Mouse (Mus musculus) neural tube, embryonic 13.5 days (tissue): ENCODE data around the gene Ubr7. TPM values are rescaled to one million over a fixed set of nuclear protein-coding genes. Genes with fewer than 3 reads are reported as not detected.

ENCODE experiments used
- ATAC-seq: fragments of 200-750 bp; cut with Nextera tagmentation; 2 replicates; pipeline ENCODE4 v1.8.0; 2017; ENCODE audit warnings: low read depth, mild to moderate bottlenecking, moderate TSS enrichment, moderate library complexity
- H3K27ac ChIP-seq: fragments of 300-500 bp; sonication (generic); replicated peaks from 2 replicates; pipeline ENCODE4 v1.5.1; 2015; ENCODE audit warnings: moderate library complexity, mild to moderate bottlenecking, inconsistent platforms
- H3K27me3 ChIP-seq: fragments of 300-500 bp; sonication (generic); 2 replicates; pipeline ENCODE4 v1.6.1; 2015; ENCODE audit warnings: mild to moderate bottlenecking, inconsistent platforms
- H3K36me3 ChIP-seq: fragments of 300-500 bp; sonication (generic); 2 replicates; pipeline ENCODE4 v1.6.1; 2015; ENCODE audit warnings: mild to moderate bottlenecking, inconsistent platforms
- H3K4me1 ChIP-seq: fragments of 300-500 bp; sonication (generic); replicated peaks from 2 replicates; pipeline ENCODE4 v1.6.1; 2015; ENCODE audit warnings: inconsistent platforms
- H3K4me2 ChIP-seq: fragments of 300-500 bp; sonication (generic); 2 replicates; pipeline ENCODE4 v1.6.1; 2015; ENCODE audit warnings: inconsistent platforms, mild to moderate bottlenecking, moderate library complexity
- H3K4me3 ChIP-seq: fragments of 300-500 bp; sonication (generic); 2 replicates; pipeline ENCODE4 v1.5.1; 2015; ENCODE audit warnings: mild to moderate bottlenecking, inconsistent platforms
- H3K9ac ChIP-seq: fragments of 300-500 bp; sonication (generic); 2 replicates; pipeline ENCODE4 v1.6.1; 2015; ENCODE audit warnings: moderate library complexity, mild to moderate bottlenecking, inconsistent platforms
- H3K9me3 ChIP-seq: fragments of 300-500 bp; sonication (generic); 2 replicates; pipeline ENCODE4 v1.6.1; 2016; ENCODE audit warnings: inconsistent platforms
- WGBS: fragments of 180-500 bp; shearing (Covaris S2); methylation state at CpG from one replicate; pipeline ENCODE4 v1.1.7; 2015; 5-methylcytosine and 5-hydroxymethylcytosine counted together
- polyA plus RNA-seq: library from polyadenylated mRNA; unstranded; fragments of >200 nt; fragmentation: Nextera tagmentation; extraction: Ambion mirVana; gene quantifications from 2 replicates; pipeline ENCODE4 v1.2.1, GENCODE M21; 2015

Ubr7 gene
- polyA plus RNA-seq, 1 experiment from 2014 or later, result 39.0 TPM

- Histone ChIP-seq H3K9ac (no peak overlapping the region), H3K4me1 (peaks cover 11% of the 10 kb centered on the region), H3K27ac (no peak overlapping the region), H3K36me3 (peaks cover 25% of the 10 kb centered on the region), H3K9me3 (no peaks in the 10 kb centered on the region), H3K4me2 (no peak overlapping the region), H3K4me3 (no peak overlapping the region), H3K27me3 (no peaks in the 10 kb centered on the region)
- no peak for ATAC-seq
- 92% methylated on average over 3 of the region's 3 CpGs for WGBS
These were observed 9.5 kb upstream of the Ubr7 start for GRCm38 (mm10) chr12:102748256-102748655.

- 86% methylated on average over 7 of the region's 7 CpGs for WGBS
- H3K4me1 ChIP-seq, result peaks cover 36% of the 10 kb centered on the region
- ATAC-seq, result no peak
- H3K9ac ChIP-seq, result no peak overlapping the region; the same call in 1 of the 2 replicates
- no peak overlapping the region for H3K27ac ChIP-seq
- H3K36me3 ChIP-seq, result no peaks in the 10 kb centered on the region
- H3K4me2 ChIP-seq, result peak overlapping the region; percentile 81
- H3K27me3 ChIP-seq, result no peaks in the 10 kb centered on the region
- peak overlapping the region; percentile 73 for H3K4me3 ChIP-seq
- H3K9me3 ChIP-seq, result no peaks in the 10 kb centered on the region
These were observed 1.5 kb upstream of the Ubr7 start for GRCm38 (mm10) chr12:102756304-102756703.

- H3K9me3 ChIP-seq, result no peaks in the 10 kb centered on the region
- ATAC-seq, result peak; percentile 80; the same call in 1 of the 2 replicates
- H3K4me3 ChIP-seq, result peak overlapping the region; percentile 73
- WGBS, result 2% methylated on average over 46 of the region's 46 CpGs
- peaks cover under 1% of the 10 kb centered on the region for H3K36me3 ChIP-seq
- H3K27me3 ChIP-seq, result no peaks in the 10 kb centered on the region
- peak overlapping the region; percentile 91 for H3K27ac ChIP-seq
- H3K4me1 ChIP-seq, result peaks cover 36% of the 10 kb centered on the region
- peak overlapping the region; percentile 81 for H3K4me2 ChIP-seq
- peak overlapping the region; percentile 82 for H3K9ac ChIP-seq
These were observed 595 bp upstream of the Ubr7 start for GRCm38 (mm10) chr12:102757055-102757688.

GRCm38 (mm10) chr12:102758403-102758756 is 613 bp downstream of the Ubr7 start, which contains the start of gene Gm20604:
Gene Gm20604 (minus strand): TSS chr12:102758672.
- Histone ChIP-seq H3K36me3 (peaks cover 9% of the 10 kb centered on the region), H3K4me2 (peak within 1 kb of the TSS; percentile 87), H3K4me3 (peak within 1 kb of the TSS; percentile 73), H3K4me1 (peaks cover 36% of the 10 kb centered on the region), H3K9me3 (no peaks in the 10 kb centered on the region), H3K27ac (peak within 1 kb of the TSS; percentile 91), H3K9ac (peak within 1 kb of the TSS; percentile 82), H3K27me3 (no peaks in the 10 kb centered on the region)
- 0% methylated on average over 10 of the region's 10 CpGs for WGBS
- ATAC-seq, result no peak; the same call in 1 of the 2 replicates

- peaks cover 36% of the 10 kb centered on the region for H3K4me1 ChIP-seq
- H3K9me3 ChIP-seq, result no peaks in the 10 kb centered on the region
- under 1% methylated on average over 5 of the region's 5 CpGs for WGBS
- peak overlapping the region; percentile 73 for H3K4me3 ChIP-seq
- H3K36me3 ChIP-seq, result peaks cover 13% of the 10 kb centered on the region
- ATAC-seq, result no peak
- peak overlapping the region; percentile 87 for H3K4me2 ChIP-seq
- no peaks in the 10 kb centered on the region for H3K27me3 ChIP-seq
- H3K9ac ChIP-seq, result peak overlapping the region; percentile 82
- no peak overlapping the region for H3K27ac ChIP-seq
These were observed 1.2 kb downstream of the Ubr7 start for GRCm38 (mm10) chr12:102758936-102759335.

GRCm38 (mm10) chr12:102761668-102762067 is 3.9 kb downstream of the Ubr7 start:
- peaks cover 23% of the 10 kb centered on the region for H3K4me1 ChIP-seq
- H3K9me3 ChIP-seq, result no peaks in the 10 kb centered on the region
- no peaks in the 10 kb centered on the region for H3K27me3 ChIP-seq
- WGBS, result 91% methylated on average over 3 of the region's 3 CpGs
- no peak for ATAC-seq
- no peak overlapping the region for H3K4me2 ChIP-seq
- H3K4me3 ChIP-seq, result no peak overlapping the region
- H3K27ac ChIP-seq, result no peak overlapping the region
- no peak overlapping the region for H3K9ac ChIP-seq
- peaks cover 35% of the 10 kb centered on the region for H3K36me3 ChIP-seq

GRCm38 (mm10) chr12:102763696-102764095 is 5.9 kb downstream of the Ubr7 start:
- no peak overlapping the region for H3K9ac ChIP-seq
- no peaks in the 10 kb centered on the region for H3K9me3 ChIP-seq
- H3K4me1 ChIP-seq, result peaks cover 17% of the 10 kb centered on the region
- H3K27me3 ChIP-seq, result no peaks in the 10 kb centered on the region
- H3K27ac ChIP-seq, result no peak overlapping the region
- H3K4me3 ChIP-seq, result no peak overlapping the region
- H3K4me2 ChIP-seq, result no peak overlapping the region
- no peak for ATAC-seq
- peaks cover 52% of the 10 kb centered on the region for H3K36me3 ChIP-seq

- WGBS, result 96% methylated on average over 4 of the region's 4 CpGs
- peaks cover 90% of the 10 kb centered on the region for H3K36me3 ChIP-seq
These were observed 11.2 kb downstream of the Ubr7 start for GRCm38 (mm10) chr12:102769000-102769399.

GRCm38 (mm10) chr12:102771601-102772000 is 13.8 kb downstream of the Ubr7 start:
- H3K4me2 ChIP-seq, result no peak overlapping the region
- ATAC-seq, result no peak
- no peaks in the 10 kb centered on the region for H3K9me3 ChIP-seq
- no peaks in the 10 kb centered on the region for H3K27me3 ChIP-seq
- peaks cover 93% of the 10 kb centered on the region for H3K36me3 ChIP-seq
- WGBS, result 96% methylated on average over 8 of the region's 8 CpGs
- no peak overlapping the region for H3K4me3 ChIP-seq
- no peak overlapping the region for H3K27ac ChIP-seq
- H3K4me1 ChIP-seq, result no peaks in the 10 kb centered on the region
- H3K9ac ChIP-seq, result no peak overlapping the region

More at GRCm38 (mm10) chr12:102769000-102769399, 11.2 kb downstream of the Ubr7 start:
- Histone ChIP-seq H3K4me2 (no peak overlapping the region), H3K27me3 (no peaks in the 10 kb centered on the region), H3K9me3 (no peaks in the 10 kb centered on the region), H3K4me3 (no peak overlapping the region), H3K9ac (no peak overlapping the region), H3K4me1 (no peaks in the 10 kb centered on the region), H3K27ac (no peak overlapping the region)
- no peak for ATAC-seq

GRCm38 (mm10) chr12:102772676-102773075 is 14.9 kb downstream of the Ubr7 start:
- Histone ChIP-seq H3K9ac (no peak overlapping the region), H3K4me3 (no peak overlapping the region), H3K27ac (no peak overlapping the region), H3K27me3 (no peaks in the 10 kb centered on the region), H3K4me2 (no peak overlapping the region), H3K4me1 (no peaks in the 10 kb centered on the region), H3K36me3 (peaks cover 94% of the 10 kb centered on the region), H3K9me3 (no peaks in the 10 kb centered on the region)
- 90% methylated on average over 5 of the region's 5 CpGs for whole genome bisulfite sequencing
- ATAC-seq, result no peak

GRCm38 (mm10) chr12:102776035-102776434 is 18.3 kb downstream of the Ubr7 start:
- Histone ChIP-seq H3K9ac (no peak overlapping the region), H3K27ac (no peak overlapping the region), H3K4me2 (no peak overlapping the region), H3K4me1 (no peaks in the 10 kb centered on the region), H3K27me3 (no peaks in the 10 kb centered on the region), H3K9me3 (no peaks in the 10 kb centered on the region), H3K4me3 (no peak overlapping the region), H3K36me3 (peaks cover 71% of the 10 kb centered on the region)
- 92% methylated on average over 14 of the region's 14 CpGs for WGBS
- no peak for ATAC-seq

GRCm38 (mm10) chr12:102778151-102778550 is 20.4 kb downstream of the Ubr7 start:
- Histone ChIP-seq H3K4me2 (no peak overlapping the region), H3K9ac (no peak overlapping the region), H3K9me3 (no peaks in the 10 kb centered on the region), H3K4me3 (no peak overlapping the region), H3K27ac (no peak overlapping the region), H3K27me3 (no peaks in the 10 kb centered on the region), H3K4me1 (no peaks in the 10 kb centered on the region), H3K36me3 (peaks cover 65% of the 10 kb centered on the region)
- 90% methylated on average over 5 of the region's 5 CpGs for WGBS
- no peak for ATAC-seq

- H3K4me1 ChIP-seq, result no peaks in the 10 kb centered on the region
- 55% methylated on average over 3 of the region's 3 CpGs for WGBS
These were observed 21.7 kb downstream of the Ubr7 start for GRCm38 (mm10) chr12:102779452-102779851.

More at GRCm38 (mm10) chr12:102779452-102779851, 21.7 kb downstream of the Ubr7 start:
- H3K27ac ChIP-seq, result no peak overlapping the region
- H3K27me3 ChIP-seq, result no peaks in the 10 kb centered on the region
- peaks cover 65% of the 10 kb centered on the region for H3K36me3 ChIP-seq
- no peak overlapping the region for H3K9ac ChIP-seq
- H3K9me3 ChIP-seq, result no peaks in the 10 kb centered on the region
- ATAC-seq, result no peak
- H3K4me2 ChIP-seq, result no peak overlapping the region
- no peak overlapping the region for H3K4me3 ChIP-seq
